Mouse (Mus musculus) stomach, embryonic 15.5 days (tissue): ENCODE measurements around the gene Fam149a. TPM values are rescaled to one million over a fixed set of nuclear protein-coding genes. Genes with fewer than 3 reads are reported as not detected.

Source experiments
- ATAC-seq: fragments of 200-750 bp; cut with Nextera tagmentation; 2 replicates; pipeline ENCODE4 v1.8.0; 2017; ENCODE audit warnings: low read depth, moderate number of reproducible peaks, moderate TSS enrichment; ENCODE audit not compliant: insufficient read depth, low FRiP score
- H3K27ac ChIP-seq: fragments of 300-500 bp; sonication (generic); 2 replicates; pipeline ENCODE4 v1.5.1; 2015; ENCODE audit warnings: mild to moderate bottlenecking, inconsistent platforms
- H3K27me3 ChIP-seq: fragments of 300-500 bp; sonication (generic); replicated peaks from 2 replicates; pipeline ENCODE4 v1.6.1; 2015; ENCODE audit warnings: inconsistent platforms
- H3K36me3 ChIP-seq: fragments of 300-500 bp; sonication (generic); 2 replicates; pipeline ENCODE4 v1.6.1; 2015; ENCODE audit warnings: inconsistent platforms
- H3K4me1 ChIP-seq: fragments of 300-500 bp; sonication (generic); 2 replicates; pipeline ENCODE4 v1.6.1; 2015; ENCODE audit warnings: inconsistent platforms
- H3K4me2 ChIP-seq: fragments of 300-500 bp; sonication (generic); 2 replicates; pipeline ENCODE4 v1.6.1; 2015; ENCODE audit warnings: mild to moderate bottlenecking, inconsistent platforms
- H3K4me3 ChIP-seq: fragments of 300-500 bp; sonication (generic); replicated peaks from 2 replicates; pipeline ENCODE4 v1.5.1; 2015; ENCODE audit warnings: inconsistent platforms
- H3K9ac ChIP-seq: fragments of 300-500 bp; sonication (generic); 2 replicates; pipeline ENCODE4 v1.6.1; 2015; ENCODE audit warnings: inconsistent platforms
- H3K9me3 ChIP-seq: fragments of 300-500 bp; sonication (generic); 2 replicates; pipeline ENCODE4 v1.6.1; 2016; ENCODE audit warnings: inconsistent platforms
- WGBS: fragments of 180-500 bp; shearing (Covaris S2); methylation state at CpG from one replicate; pipeline ENCODE4 v1.1.7; 2015; 5-methylcytosine and 5-hydroxymethylcytosine counted together
- polyA plus RNA-seq: library from polyadenylated mRNA; unstranded; fragments of >200 nt; fragmentation: Nextera tagmentation; extraction: Ambion mirVana; gene quantifications from 2 replicates; pipeline ENCODE4 v1.2.1, GENCODE M21; 2015

The Fam149a gene
- polyA plus RNA-seq, 1 experiment from 2014 or later: 18.3 TPM

- H3K36me3 ChIP-seq: no peaks in the 10 kb centered on the region
- H3K4me1 ChIP-seq: no peaks in the 10 kb centered on the region
- H3K27me3 ChIP-seq: no peaks in the 10 kb centered on the region
- no peaks in the 10 kb centered on the region for H3K9me3 ChIP-seq
- no peak overlapping the region for H3K27ac ChIP-seq
- H3K4me3 ChIP-seq: no peak overlapping the region
- 85% methylated on average over 2 of the region's 2 CpGs for WGBS
- no peak overlapping the region for H3K4me2 ChIP-seq
- no peak overlapping the region for H3K9ac ChIP-seq
- ATAC-seq: no peak
These were observed 90.3 kb downstream of the Fam149a start for GRCm38 (mm10) chr8:45291790-45292189.

Other genes with a start within 250 kb of the Fam149a start
- 0.93 and 1.5 TPM in 2 replicates for gene F11, start 120.3 kb downstream of the Fam149a start, polyA plus RNA-seq
- 0.21 and 0.44 TPM in 2 replicates for gene Klkb1, start 87.4 kb downstream of the Fam149a start, polyA plus RNA-seq
- 0.32 and 1.2 TPM in 2 replicates for gene Gm45753, start 73.8 kb downstream of the Fam149a start, polyA plus RNA-seq
- 3.6 and 4.5 TPM in 2 replicates for gene Cyp4v3, start 49.1 kb downstream of the Fam149a start, polyA plus RNA-seq
- gene Tlr3, start 28.8 kb upstream of the Fam149a start, polyA plus RNA-seq: 3.0 and 3.6 TPM in 2 replicates
- gene Sorbs2, start 125.5 kb upstream of the Fam149a start, polyA plus RNA-seq: 25.9 and 28.8 TPM in 2 replicates